Mouse (Mus musculus) MEL (cell line): Measurements from ENCODE around the gene St3gal2. TPM values are rescaled to one million over a fixed set of nuclear protein-coding genes. Genes with fewer than 3 reads are reported as not detected.
A peak's percentile ranks its signal among the peaks of the same experiment; 100 is the strongest.

Experiments
- DNase-seq: peaks from one replicate; pipeline ENCODE4 v3.0.0; 2011; ENCODE audit warnings: low read depth, low spot score
- H3K27ac ChIP-seq: 2 replicates; pipeline ENCODE4 v1.5.1; 2012; ENCODE audit warnings: low read depth, mild to moderate bottlenecking, control low read depth, low read length, moderate library complexity; ENCODE audit not compliant: control insufficient read depth
- H3K27me3 ChIP-seq, 2 experiments: fragments of 150-350 bp in 1 of 2; sonication (generic) in 1 of 2; 2 replicates each; pipeline ENCODE4 v1.6.1; 2012; ENCODE audit warnings: low read length in 2 of 2, mild to moderate bottlenecking in 2 of 2, improper control_type of control experiment in 1 of 2, moderate library complexity in 1 of 2; ENCODE audit not compliant: insufficient read depth in 2 of 2, control insufficient read depth in 1 of 2
- H3K36me3 ChIP-seq, 2 experiments: 2 replicates each; pipeline ENCODE4 v1.6.1; 2012 to 2014; ENCODE audit warnings: low read length in 2 of 2, improper control_type of control experiment in 1 of 2, inconsistent platforms in 1 of 2, mild to moderate bottlenecking in 1 of 2; ENCODE audit not compliant: insufficient read depth in 2 of 2, control insufficient read depth in 1 of 2
- H3K4me1 ChIP-seq, 2 experiments: fragments of 150-350 bp in 1 of 2; sonication (generic) in 1 of 2; 2 replicates each; pipeline ENCODE4 v1.6.1; 2012; ENCODE audit warnings: low read length in 2 of 2, improper control_type of control experiment in 1 of 2, mild to moderate bottlenecking in 1 of 2; ENCODE audit not compliant: insufficient read depth in 2 of 2, control insufficient read depth in 1 of 2
- H3K4me3 ChIP-seq, 2 experiments: fragments of 150-350 bp in 1 of 2; sonication (generic) in 1 of 2; 2 replicates each; pipeline ENCODE4 v1.5.1; 2012; ENCODE audit warnings: low read depth in 2 of 2, low read length in 2 of 2, mild to moderate bottlenecking in 2 of 2, moderate library complexity in 2 of 2, control low read depth in 1 of 2, improper control_type of control experiment in 1 of 2; ENCODE audit not compliant: control insufficient read depth in 1 of 2, insufficient read depth in 1 of 2
- H3K79me2 ChIP-seq: 2 replicates; pipeline ENCODE4 v1.6.1; 2012; ENCODE audit warnings: mild to moderate bottlenecking, low read length, moderate library complexity; ENCODE audit not compliant: control insufficient read depth, poor library complexity, insufficient read depth
- H3K9ac ChIP-seq: 2 replicates; pipeline ENCODE4 v1.6.1; 2012; ENCODE audit warnings: low read depth, mild to moderate bottlenecking, control low read depth, low read length, moderate library complexity; ENCODE audit not compliant: control insufficient read depth, poor library complexity, severe bottlenecking
- H3K9me3 ChIP-seq: fragments of 150-350 bp; sonication (generic); replicated peaks from 2 replicates; pipeline ENCODE4 v1.6.1; 2012; ENCODE audit warnings: mild to moderate bottlenecking, low read length, improper control_type of control experiment, moderate library complexity; ENCODE audit not compliant: insufficient read depth
- CHD1 ChIP-seq: IDR thresholded peaks from 2 replicates; pipeline ENCODE4 v1.6.1; 2012; ENCODE audit warnings: low read depth, mild to moderate bottlenecking, inconsistent platforms, low read length, improper control_type of control experiment
- ELF1 ChIP-seq: IDR thresholded peaks from 2 replicates; pipeline ENCODE4 v1.6.1; 2014; ENCODE audit warnings: low read depth, mild to moderate bottlenecking, inconsistent platforms, low read length, improper control_type of control experiment, moderate library complexity
- GABPA ChIP-seq: IDR thresholded peaks from 2 replicates; pipeline ENCODE4 v1.6.1; 2012; ENCODE audit warnings: low read depth, mild to moderate bottlenecking, inconsistent platforms, low read length, improper control_type of control experiment, moderate library complexity
- GATA1 ChIP-seq: IDR thresholded peaks from 2 replicates; pipeline ENCODE4 v1.6.1; 2011; ENCODE audit warnings: low read depth, low read length, improper control_type of control experiment
- HCFC1 ChIP-seq: IDR thresholded peaks from 2 replicates; pipeline ENCODE4 v1.6.1; 2012; ENCODE audit warnings: low read depth, mild to moderate bottlenecking, inconsistent platforms, low read length, improper control_type of control experiment, moderate library complexity
- KAT2A ChIP-seq: conservative IDR thresholded peaks from 2 replicates; pipeline ENCODE4 v1.6.1; 2012; ENCODE audit warnings: low read depth, low read length, improper control_type of control experiment, inconsistent platforms
- MAZ ChIP-seq: IDR thresholded peaks from 2 replicates; pipeline ENCODE4 v1.6.1; 2012; ENCODE audit warnings: low read depth, mild to moderate bottlenecking, inconsistent platforms, low read length, improper control_type of control experiment
- MEF2A ChIP-seq: IDR thresholded peaks from 2 replicates; pipeline ENCODE4 v1.6.1; 2014; ENCODE audit warnings: low read depth, mild to moderate bottlenecking, inconsistent platforms, low read length, improper control_type of control experiment; ENCODE audit not compliant: poor library complexity, insufficient replicate concordance, severe bottlenecking; ENCODE audit errors: extremely low read depth
- MYC ChIP-seq: IDR thresholded peaks from 2 replicates; pipeline ENCODE4 v1.6.1; 2011; ENCODE audit warnings: low read depth, mild to moderate bottlenecking, low read length, improper control_type of control experiment, moderate library complexity
- NELFE ChIP-seq: IDR thresholded peaks from 2 replicates; pipeline ENCODE4 v1.6.1; 2011; ENCODE audit warnings: low read depth, low read length, improper control_type of control experiment
- NRF1 ChIP-seq: IDR thresholded peaks from 2 replicates; pipeline ENCODE4 v1.6.1; 2014; ENCODE audit warnings: low read depth, mild to moderate bottlenecking, inconsistent platforms, low read length, improper control_type of control experiment, moderate library complexity; ENCODE audit not compliant: poor library complexity, insufficient read depth, severe bottlenecking
- POLR2A ChIP-seq, 2 experiments: IDR thresholded peaks; 2 replicates each; pipeline ENCODE4 v1.6.1; 2011 to 2012; ENCODE audit warnings: low read length in 2 of 2, mild to moderate bottlenecking in 2 of 2, control low read depth in 1 of 2, improper control_type of control experiment in 1 of 2, low read depth in 1 of 2, moderate library complexity in 1 of 2; ENCODE audit not compliant: control insufficient read depth in 1 of 2, insufficient read depth in 1 of 2, poor library complexity in 1 of 2
- SIN3A ChIP-seq: IDR thresholded peaks from 2 replicates; pipeline ENCODE4 v1.6.1; 2012; ENCODE audit warnings: low read length, improper control_type of control experiment, inconsistent platforms
- TAL1 ChIP-seq: IDR thresholded peaks from 2 replicates; pipeline ENCODE4 v1.6.1; 2012; ENCODE audit warnings: mild to moderate bottlenecking, inconsistent platforms, low read length, moderate library complexity, mixed read lengths
- ZMIZ1 ChIP-seq: IDR thresholded peaks from 2 replicates; pipeline ENCODE4 v1.6.1; 2012; ENCODE audit warnings: low read depth, mild to moderate bottlenecking, inconsistent platforms, low read length, improper control_type of control experiment, moderate library complexity
- ZNF384 ChIP-seq: IDR thresholded peaks from 2 replicates; pipeline ENCODE4 v1.6.1; 2012; ENCODE audit warnings: low read depth, mild to moderate bottlenecking, inconsistent platforms, low read length, improper control_type of control experiment
- polyA plus RNA-seq, 2 experiments: library from polyadenylated mRNA; stranded (reverse) in 1 of 2; unstranded in 1 of 2; fragments of >175 nt in 1 of 2; fragments of >200 nt in 1 of 2; gene quantifications; 2 replicates each; pipeline versions ENCODE4 v1.2.1 to v1.2.4; 2012; ENCODE audit warnings: low replicate concordance in 2 of 2, low read depth in 1 of 2; ENCODE audit not compliant: insufficient read length in 2 of 2, insufficient read depth in 1 of 2, missing spikeins in 1 of 2
- total RNA-seq: library from RNA; depleted of rRNA; stranded (reverse); fragments of 300-350 nt; gene quantifications from 2 replicates; pipeline ENCODE4 v1.2.3, GENCODE M21; 2012

St3gal2 gene
- total and polyA plus RNA-seq, 3 experiments: 5.2 to 18.0 TPM; not detected in 1

- TF ChIP-seq HCFC1 (0 out of 2 replicates have a peak, but pooled peaks have one; percentile 50), POLR2A (IDR thresholded peaks at IDR 0.05; ENCODE audit: control insufficient read depth in 1 of 2, insufficient read depth in 1 of 2, low read depth in 1 of 2, low read length in 2 of 2, poor library complexity in 1 of 2) (no peak), ZNF384 (0 out of 2 replicates have a peak, but pooled peaks have one; percentile 4), NELFE (no peak), MAZ (peak; percentile 74), CHD1 (0 out of 2 replicates have a peak, but pooled peaks have one; percentile 31), MEF2A (no peak), ZMIZ1 (no peak)
- peak overlapping the region; percentile 34; the same call in 1 of the 2 replicates for H3K27ac ChIP-seq
- no peaks in the 10 kb centered on the region for H3K27me3 ChIP-seq
- H3K9ac ChIP-seq: peak overlapping the region; percentile 25; the same call in 1 of the 2 replicates
- H3K4me1 ChIP-seq: peaks cover 9 to 26% of the 10 kb centered on the region in 2 experiments
- peaks cover 13% of the 10 kb centered on the region for H3K79me2 ChIP-seq
- no peaks in the 10 kb centered on the region for H3K9me3 ChIP-seq
- peaks cover 0 to 22% of the 10 kb centered on the region in 2 experiments; a peak in 2 of 4 replicates for H3K36me3 ChIP-seq
- DNase-seq: peak; percentile 78
- H3K4me3 ChIP-seq: peak overlapping the region; percentile 40
Observed at GRCm38 (mm10) chr8:110918460-110918859, 1.3 kb upstream of the St3gal2 start.

GRCm38 (mm10) chr8:110920032-110920772, 480 bp downstream of the St3gal2 start:
- Histone ChIP-seq H3K9me3 (no peaks in the 10 kb centered on the region), H3K27ac (peak overlapping the region; percentile 61), H3K4me1 (peaks cover 9 to 26% of the 10 kb centered on the region in 2 experiments), H3K36me3 (peaks cover 0 to 22% of the 10 kb centered on the region in 2 experiments; a peak in 2 of 4 replicates), H3K27me3 (no peaks in the 10 kb centered on the region), H3K79me2 (peaks cover 15% of the 10 kb centered on the region), H3K4me3 (peak overlapping the region; percentile 77 to 90), H3K9ac (peak overlapping the region; percentile 92)
- no peak for TF ChIP-seq ELF1
- no peak for TF ChIP-seq MYC
- TF ChIP-seq POLR2A (IDR thresholded peaks at IDR 0.05; ENCODE audit: control insufficient read depth in 1 of 2, insufficient read depth in 1 of 2, low read depth in 1 of 2, low read length in 2 of 2, poor library complexity in 1 of 2): peak in 1 of 2 experiments; percentile 10; a peak in 1 of 4 replicates
- TF ChIP-seq KAT2A: no peak
- TF ChIP-seq HCFC1: no peak
- no peak for TF ChIP-seq GATA1
- TF ChIP-seq TAL1: no peak
- no peak for TF ChIP-seq NELFE
- TF ChIP-seq NRF1: no peak
- TF ChIP-seq GABPA: no peak
- TF ChIP-seq SIN3A: peak; percentile 42; the same call in 1 of the 2 replicates
- peak; percentile 59 for DNase-seq
